Mouse (Mus musculus) megakaryocyte, embryonic 14.5 days (primary cell): ENCODE data around the gene Sema4d.

Experiments
- FLI1 ChIP-seq: IDR thresholded peaks from 2 replicates; pipeline ENCODE4 v1.6.1; 2012; ENCODE audit warnings: low read length, inconsistent platforms, mixed read lengths
- GATA1 ChIP-seq: IDR thresholded peaks from 3 replicates; pipeline ENCODE4 v1.6.1; 2012; ENCODE audit warnings: mixed read lengths, low read length, inconsistent platforms, borderline replicate concordance

DNA sequence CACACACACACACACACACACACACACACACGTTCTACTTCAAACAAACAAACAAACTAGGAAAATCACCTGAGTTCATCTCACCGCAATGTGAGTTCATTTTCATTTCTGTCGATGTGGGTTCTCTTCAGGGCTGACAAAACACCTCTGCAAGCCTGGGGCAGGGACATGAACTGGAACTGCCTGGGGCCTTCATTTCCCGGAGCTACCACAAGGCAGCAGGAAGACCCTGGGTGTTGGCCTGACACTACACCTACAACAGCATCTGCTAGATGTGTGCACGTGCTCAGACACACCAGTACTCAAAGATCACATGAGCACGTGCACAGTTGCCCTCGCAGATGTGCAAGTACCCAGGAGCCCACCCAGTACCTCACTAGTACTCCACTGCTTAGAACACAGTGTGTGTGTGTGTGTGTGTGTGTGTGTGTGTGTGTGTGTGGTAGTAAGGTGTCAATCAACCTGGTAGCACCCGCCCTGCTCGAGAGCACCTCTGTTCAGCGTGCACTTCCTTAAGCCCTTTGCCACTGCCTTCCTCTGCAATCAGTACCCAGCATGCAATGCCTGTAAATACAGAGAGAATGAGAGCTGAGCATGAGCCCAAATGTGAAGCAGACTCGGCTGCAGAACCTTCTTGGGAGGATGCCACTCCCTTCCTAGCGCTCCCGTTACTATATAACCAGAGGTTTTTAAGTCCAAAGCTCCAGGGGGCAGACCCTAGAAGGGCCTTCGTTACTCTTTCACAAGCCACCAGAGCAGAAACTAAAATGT is 25.4 kb downstream of the Sema4d start:
- TF ChIP-seq GATA1 (no peak), FLI1 (no peak)
